Mouse (Mus musculus) cerebellum, adult 2 months (tissue): Measurements from ENCODE around the gene Nsl1. TPM values are rescaled to one million over a fixed set of nuclear protein-coding genes. Genes with fewer than 3 reads are reported as not detected.
"Not testable (repeated sequence)": the region's sequence is repeated elsewhere in the genome, so short reads cannot be mapped to it uniquely, and the experiment has no call there.

ENCODE experiments used
- DNase-seq, 2 experiments: peaks; one replicate each; pipeline ENCODE4 v3.0.0; 2021
- H3K27ac ChIP-seq: fragments of 200-500 bp; 2 replicates; pipeline ENCODE4 v1.5.1; 2012; ENCODE audit warnings: low read length, control low read depth, inconsistent platforms; ENCODE audit not compliant: insufficient read depth
- H3K27me3 ChIP-seq: fragments of 200-500 bp; 2 replicates; pipeline ENCODE4 v1.6.1; 2012; ENCODE audit warnings: inconsistent platforms, mild to moderate bottlenecking, low read length, moderate library complexity; ENCODE audit not compliant: control insufficient read depth, insufficient read depth
- H3K4me1 ChIP-seq: fragments of 200-500 bp; 2 replicates; pipeline ENCODE4 v1.6.1; 2011; ENCODE audit warnings: low read length; ENCODE audit not compliant: control insufficient read depth, insufficient read depth
- H3K4me3 ChIP-seq: fragments of 200-500 bp; replicated peaks from 2 replicates; pipeline ENCODE3; 2011; ENCODE audit warnings: mild to moderate bottlenecking, low read depth, low read length, control low read depth; ENCODE audit not compliant: insufficient read depth
- CTCF ChIP-seq: fragments of 200-500 bp; IDR thresholded peaks from 2 replicates; pipeline ENCODE4 v1.5.1; 2011; ENCODE audit warnings: low read depth, mild to moderate bottlenecking, control low read depth, low read length, moderate library complexity, borderline replicate concordance; ENCODE audit not compliant: insufficient read depth
- POLR2A ChIP-seq: fragments of 200-500 bp; IDR thresholded peaks from 2 replicates; pipeline ENCODE4 v1.6.1; 2011; ENCODE audit warnings: low read length, control low read depth, borderline replicate concordance; ENCODE audit not compliant: insufficient read depth
- WGBS: fragments of 180-500 bp; shearing (Covaris S2); methylation state at CpG from one replicate; pipeline ENCODE4 v1.1.7; 2018; 5-methylcytosine and 5-hydroxymethylcytosine counted together
- polyA plus RNA-seq: library from polyadenylated mRNA; depleted of rRNA; stranded (reverse); fragments of >200 nt; gene quantifications from 2 replicates; pipeline ENCODE4 v1.2.3, GENCODE M21; 2012; rRNA removed

The Nsl1 gene
- polyA plus RNA-seq: 0.57 and 0.59 TPM in 2 replicates

GRCm38 (mm10) chr1:191062781-191063485 lies at the start of gene Nsl1, which contains the start of gene Tatdn3:
Nsl1 (plus strand) TSS chr1:191063012.
Tatdn3 (minus strand) TSS chr1:191062932.
- DNase-seq: peak; percentile 89 to 96
- H3K4me3 ChIP-seq: peak within 1 kb of the TSS; percentile 93
- under 1% methylated on average over 56 of the region's 56 CpGs for WGBS
- peak; percentile 56; the same call in 1 of the 2 replicates for TF ChIP-seq POLR2A
- no peak for TF ChIP-seq CTCF
- H3K27ac ChIP-seq: peak within 1 kb of the TSS; percentile 51; the same call in 1 of the 2 replicates
- H3K27me3 ChIP-seq: no peaks in the 10 kb centered on the region
- no peaks in the 10 kb centered on the region; the same call in 1 of the 2 replicates for H3K4me1 ChIP-seq

- no peak overlapping the region for H3K27ac ChIP-seq
- H3K4me1 ChIP-seq: no peaks in the 10 kb centered on the region
- TF ChIP-seq POLR2A (no peak), CTCF (no peak)
- no peak for DNase-seq
- H3K27me3 ChIP-seq: no peaks in the 10 kb centered on the region
- H3K4me3 ChIP-seq: no peak overlapping the region
- WGBS: 91% methylated on average over 3 of the region's 3 CpGs
Observed at GRCm38 (mm10) chr1:191014271-191014670, 48.5 kb upstream of the Nsl1 start.

- DNase-seq: no peak
- TF ChIP-seq CTCF (no peak), POLR2A (no peak)
- 95% methylated on average over 5 of the region's 5 CpGs for WGBS
- H3K4me3 ChIP-seq: no peak overlapping the region
- no peaks in the 10 kb centered on the region for H3K4me1 ChIP-seq
- H3K27me3 ChIP-seq: no peaks in the 10 kb centered on the region
- H3K27ac ChIP-seq: no peak overlapping the region
Observed at GRCm38 (mm10) chr1:191019803-191020202, 43.0 kb upstream of the Nsl1 start.

- Histone ChIP-seq H3K4me1 (no peaks in the 10 kb centered on the region), H3K4me3 (no peak overlapping the region), H3K27ac (no peak overlapping the region), H3K27me3 (no peaks in the 10 kb centered on the region)
- TF ChIP-seq CTCF (no peak), POLR2A (no peak)
- DNase-seq: no peak
- WGBS: 65% methylated on average over 3 of the region's 3 CpGs
Observed at GRCm38 (mm10) chr1:191020217-191020924, 42.4 kb upstream of the Nsl1 start.

- Histone ChIP-seq H3K4me3 (no peak overlapping the region), H3K27me3 (no peaks in the 10 kb centered on the region), H3K27ac (no peak overlapping the region), H3K4me1 (no peaks in the 10 kb centered on the region)
- TF ChIP-seq CTCF (no peak), POLR2A (no peak)
- no peak for DNase-seq
- 81% methylated on average over 7 of the region's 7 CpGs for WGBS
Observed at GRCm38 (mm10) chr1:191021016-191021415, 41.8 kb upstream of the Nsl1 start.

- H3K27ac ChIP-seq: no peak overlapping the region
- no peaks in the 10 kb centered on the region for H3K4me1 ChIP-seq
- 88% methylated on average over 2 of the region's 2 CpGs for WGBS
- TF ChIP-seq POLR2A: no peak
- TF ChIP-seq CTCF: no peak
- H3K27me3 ChIP-seq: no peaks in the 10 kb centered on the region
- H3K4me3 ChIP-seq: no peak overlapping the region
- no peak for DNase-seq
Observed at GRCm38 (mm10) chr1:191023140-191023539, 39.7 kb upstream of the Nsl1 start.

GRCm38 (mm10) chr1:191023806-191024205 lies 39.0 kb upstream of the Nsl1 start:
- H3K27ac ChIP-seq, DNase-seq, H3K4me3 ChIP-seq, H3K4me1 ChIP-seq, H3K27me3 ChIP-seq: not testable (repeated sequence)
- 92% methylated on average over 6 of the region's 6 CpGs for WGBS
